ENCODE assay signal across 13 mouse cellular contexts in the genomic region with DNA sequence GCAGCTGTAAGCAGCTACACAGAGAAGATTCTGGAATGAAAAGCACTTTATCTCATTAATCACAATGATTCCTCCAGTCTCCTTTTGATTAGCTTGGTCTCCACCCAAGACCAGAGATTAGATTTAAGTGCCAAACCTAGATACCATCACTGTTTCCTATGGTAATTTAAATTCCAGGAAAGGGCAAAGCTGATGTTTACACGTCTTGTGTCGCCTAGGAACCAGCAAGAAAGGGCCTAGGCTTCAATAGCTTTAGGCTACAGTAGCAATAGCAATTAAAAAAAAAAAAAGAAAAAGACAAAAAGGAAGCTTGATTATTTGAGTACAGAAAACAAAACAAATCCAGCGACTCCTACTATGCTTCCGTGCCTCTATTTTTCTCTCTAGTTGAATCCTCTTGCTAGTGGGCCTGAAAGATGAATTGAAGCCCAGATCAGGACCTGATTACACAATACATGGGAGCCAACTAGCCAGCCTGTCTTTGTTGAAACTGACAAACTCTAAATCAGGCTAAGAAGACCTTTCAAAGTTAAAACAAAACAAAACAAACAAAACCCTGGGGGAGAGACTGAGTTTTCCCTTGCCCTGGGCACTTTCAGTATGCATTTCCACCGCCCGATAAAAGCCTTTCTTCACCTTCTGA. TPM values are rescaled to one million over a fixed set of nuclear protein-coding genes. Genes with fewer than 3 reads are reported as not detected.
DNase-seq lines count a peak whose midpoint lies in the region; ATAC-seq and TF ChIP-seq lines count a peak whose summit lies in the region.
"Had no signal": no experiment of that assay in that cellular context is flagged by ENCODE, and none has a peak within 500 bp of the region (broad histone marks: within the 10 kb centered on the region; RNA-seq: fewer than 3 reads in every experiment).

No protein-coding gene starts in this region.

- H3K4me2 ChIP-seq in kidney, embryonic 15.5 days, result no peak overlapping the region
- H3K4me2 ChIP-seq in hindbrain, embryonic 11.5 days (replicated peaks; ENCODE audit: low read depth, low read length), result no peak overlapping the region
- no peak overlapping the region for H3K4me2 ChIP-seq in midbrain, postnatal 0 days (ENCODE audit: low read depth, low read length, poor library complexity, severe bottlenecking)

- H3K4me1 ChIP-seq in kidney, embryonic 15.5 days, result peaks cover 8% of the 10 kb centered on the region
- H3K4me1 ChIP-seq in hindbrain, embryonic 11.5 days (replicated peaks; ENCODE audit: control insufficient read depth, insufficient read depth, low read length), result 0 out of 2 replicates have a peak, but pooled peaks cover 3% of the 10 kb centered on the region
- no peaks in the 10 kb centered on the region for H3K4me1 ChIP-seq in midbrain, postnatal 0 days (ENCODE audit: insufficient read depth, low read length)

- H3K27me3 ChIP-seq in kidney, embryonic 15.5 days, result no peaks in the 10 kb centered on the region
- H3K27me3 ChIP-seq in hindbrain, embryonic 11.5 days (ENCODE audit: control insufficient read depth, insufficient read depth, low read length), result no peaks in the 10 kb centered on the region
- no peaks in the 10 kb centered on the region for H3K27me3 ChIP-seq in midbrain, postnatal 0 days (ENCODE audit: insufficient read depth, low read length)

- H3K9ac ChIP-seq in kidney, embryonic 15.5 days, result no peak overlapping the region
- H3K9ac ChIP-seq in hindbrain, embryonic 11.5 days (ENCODE audit: low read depth, low read length), result no peak overlapping the region
- H3K9ac ChIP-seq in midbrain, postnatal 0 days (replicated peaks; ENCODE audit: low read length, poor library complexity, severe bottlenecking), result no peak overlapping the region

- DNase-seq in kidney, postnatal 25 days, result no peak
- peak; percentile 40 for DNase-seq in adipocyte (ENCODE audit: low spot score)
- DNase-seq in hindbrain, embryonic 11.5 days (ENCODE audit: low spot score), result peak; percentile 17
- DNase-seq in midbrain, postnatal 0 days (ENCODE audit: low spot score), result peak; percentile 46
- DNase-seq in retina, postnatal 1 day, result no peak
- no peak for DNase-seq in left cerebral cortex, adult 9 months (ENCODE audit: low spot score in 2 of 2)
- DNase-seq in gastrocnemius, adult 8-10 months (ENCODE audit: low spot score in 2 of 2), result no peak
- DNase-seq: adrenal gland, postnatal 25 days; kidney, postnatal 14 days; right cerebral cortex, postnatal 14 days had no signal

- H3K4me3 ChIP-seq in kidney, embryonic 15.5 days (replicated peaks), result no peak overlapping the region
- H3K4me3 ChIP-seq in hindbrain, embryonic 11.5 days (ENCODE audit: low read depth, low read length), result no peak overlapping the region
- H3K4me3 ChIP-seq in midbrain, postnatal 0 days (ENCODE audit: low read depth, low read length), result no peak overlapping the region

- no peak for TF ChIP-seq CTCF in midbrain, postnatal 0 days (IDR thresholded peaks at IDR 0.05)

- 61% methylated on average over 6 of the region's 6 CpGs for WGBS in kidney, embryonic 15.5 days
- 19% methylated on average over 6 of the region's 6 CpGs for WGBS in hindbrain, embryonic 11.5 days
- WGBS in midbrain, postnatal 0 days, result 23% methylated on average over 6 of the region's 6 CpGs

- ATAC-seq in kidney, embryonic 15.5 days (replicated peaks; ENCODE audit: low FRiP score), result no peak
- no peak for ATAC-seq in hindbrain, embryonic 11.5 days (ENCODE audit: low FRiP score)
- ATAC-seq in midbrain, postnatal 0 days (ENCODE audit: low FRiP score), result no peak

- no peaks in the 10 kb centered on the region for H3K9me3 ChIP-seq in kidney, embryonic 15.5 days (replicated peaks)
- no peaks in the 10 kb centered on the region for H3K9me3 ChIP-seq in hindbrain, embryonic 11.5 days (ENCODE audit: control insufficient read depth, low read length)
- no peaks in the 10 kb centered on the region for H3K9me3 ChIP-seq in midbrain, postnatal 0 days (ENCODE audit: low read length)

- H3K27ac ChIP-seq in kidney, embryonic 15.5 days, result peak overlapping the region; percentile 19; the same call in 1 of the 2 replicates
- H3K27ac ChIP-seq in hindbrain, embryonic 11.5 days (ENCODE audit: low read depth, low read length), result peak overlapping the region; percentile 61
- H3K27ac ChIP-seq in midbrain, postnatal 0 days (ENCODE audit: low read depth, low read length), result peak overlapping the region; percentile 62; the same call in 1 of the 2 replicates

- no peaks in the 10 kb centered on the region for H3K36me3 ChIP-seq in kidney, embryonic 15.5 days
- H3K36me3 ChIP-seq in hindbrain, embryonic 11.5 days (ENCODE audit: control insufficient read depth, insufficient read depth, low read length), result no peaks in the 10 kb centered on the region
- no peaks in the 10 kb centered on the region for H3K36me3 ChIP-seq in midbrain, postnatal 0 days (ENCODE audit: insufficient read depth, low read length)

RNA-seq across cellular contexts. Expression of a gene that starts 2.7 kb away (rescaled TPM):
- polyA plus RNA-seq in kidney, embryonic 15.5 days (2015; fragmentation: Nextera tagmentation; extraction: Ambion mirVana), result not detected in 2 replicates
- polyA plus RNA-seq in hindbrain, embryonic 11.5 days (2014; fragmentation: Nextera tagmentation; extraction: Ambion mirVana), result not detected in 2 replicates
- total RNA-seq in midbrain, postnatal 0 days (2014; rRNA removed), result not detected in 2 replicates
- not detected in 2 replicates for polyA plus RNA-seq in midbrain, postnatal 0 days (2015; fragmentation: Nextera tagmentation; extraction: Ambion mirVana)
- not detected for total RNA-seq in gastrocnemius, adult 8-10 months (2022)
- total RNA-seq: adrenal gland, postnatal 25 days had no signal
- polyA plus RNA-seq: gonadal fat pad, adult 2 months; liver, embryonic 16.5 days had no signal

RNA-seq across cellular contexts. Expression of a gene that starts 8.5 kb away (rescaled TPM):
- polyA plus RNA-seq in kidney, embryonic 15.5 days (2015; fragmentation: Nextera tagmentation; extraction: Ambion mirVana), result 1.3 and 2.2 TPM in 2 replicates
- polyA plus RNA-seq in hindbrain, embryonic 11.5 days (2014; fragmentation: Nextera tagmentation; extraction: Ambion mirVana), result 0.24 TPM in 1 of 2 replicates, not detected in the other
- total RNA-seq in midbrain, postnatal 0 days (2014; rRNA removed), result 0.99 and 1.1 TPM in 2 replicates
- polyA plus RNA-seq in midbrain, postnatal 0 days (2015; fragmentation: Nextera tagmentation; extraction: Ambion mirVana), result 0.81 and 0.83 TPM in 2 replicates
- not detected for total RNA-seq in gastrocnemius, adult 8-10 months (2022)
- total RNA-seq: adrenal gland, postnatal 25 days had no signal

RNA-seq across cellular contexts. Expression of a gene that starts 15.6 kb away (rescaled TPM):
- polyA plus RNA-seq in kidney, embryonic 15.5 days (2015; fragmentation: Nextera tagmentation; extraction: Ambion mirVana), result 187 and 205 TPM in 2 replicates
- 18.6 and 20.6 TPM in 2 replicates for polyA plus RNA-seq in hindbrain, embryonic 11.5 days (2014; fragmentation: Nextera tagmentation; extraction: Ambion mirVana)
- 22.5 and 39.3 TPM in 2 replicates for total RNA-seq in midbrain, postnatal 0 days (2014; rRNA removed)
- 67.8 and 80.5 TPM in 2 replicates for polyA plus RNA-seq in midbrain, postnatal 0 days (2015; fragmentation: Nextera tagmentation; extraction: Ambion mirVana)
- total RNA-seq in gastrocnemius, adult 8-10 months (2022), result 10 to 100 TPM; 20.8 to 38.8 (median 27.1) TPM

RNA-seq across cellular contexts. Expression of a gene that starts 34.7 kb away (rescaled TPM):
- polyA plus RNA-seq in kidney, embryonic 15.5 days (2015; fragmentation: Nextera tagmentation; extraction: Ambion mirVana), result 12.4 and 15.4 TPM in 2 replicates
- polyA plus RNA-seq in hindbrain, embryonic 11.5 days (2014; fragmentation: Nextera tagmentation; extraction: Ambion mirVana), result 15.1 and 18.1 TPM in 2 replicates
- total RNA-seq in midbrain, postnatal 0 days (2014; rRNA removed), result 133 and 146 TPM in 2 replicates
- polyA plus RNA-seq in midbrain, postnatal 0 days (2015; fragmentation: Nextera tagmentation; extraction: Ambion mirVana), result 52.1 and 53.9 TPM in 2 replicates
- under 1 TPM in 2 of 4 experiments, not detected in 2; 0.20 to 0.59 TPM for total RNA-seq in gastrocnemius, adult 8-10 months (2022)

RNA-seq across cellular contexts. Expression of a gene that starts 51.8 kb away (rescaled TPM):
- 7.8 and 7.9 TPM in 2 replicates for polyA plus RNA-seq in kidney, embryonic 15.5 days (2015; fragmentation: Nextera tagmentation; extraction: Ambion mirVana)
- polyA plus RNA-seq in hindbrain, embryonic 11.5 days (2014; fragmentation: Nextera tagmentation; extraction: Ambion mirVana), result 2.0 and 2.6 TPM in 2 replicates
- 0.49 TPM in 1 of 2 replicates, not detected in the other for total RNA-seq in midbrain, postnatal 0 days (2014; rRNA removed)
- not detected in 2 replicates for polyA plus RNA-seq in midbrain, postnatal 0 days (2015; fragmentation: Nextera tagmentation; extraction: Ambion mirVana)
- total RNA-seq in gastrocnemius, adult 8-10 months (2022), result not detected

Comparison
In these comparisons a context has a peak if more than half of its experiments do, and no peak if none do; other contexts are left out.
1. DNase-seq: peak in adipocyte (single experiment), hindbrain, embryonic 11.5 days (single experiment) and midbrain, postnatal 0 days (single experiment); none in kidney, postnatal 25 days (0 of 2), retina, postnatal 1 day (single experiment), left cerebral cortex, adult 9 months (0 of 2) and gastrocnemius, adult 8-10 months (0 of 2).
2. Peak in every context shown above with its lines, with median percentiles within 50 percentile points of each other: H3K27ac ChIP-seq.